Mouse (Mus musculus) MEL (cell line): ENCODE data around the gene Lemd1.

Source experiments
- EP300 ChIP-seq, 2 experiments: IDR thresholded peaks; 2 replicates each; pipeline ENCODE4 v1.6.1; 2011; ENCODE audit warnings: improper control_type of control experiment in 2 of 2, low read length in 2 of 2, low read depth in 1 of 2, mild to moderate bottlenecking in 1 of 2
- KAT2A ChIP-seq: conservative IDR thresholded peaks from 2 replicates; pipeline ENCODE4 v1.6.1; 2012; ENCODE audit warnings: low read depth, low read length, improper control_type of control experiment, inconsistent platforms
- MAX ChIP-seq: IDR thresholded peaks from 2 replicates; pipeline ENCODE4 v1.6.1; 2011; ENCODE audit warnings: low read length, improper control_type of control experiment
- POLR2A ChIP-seq, 2 experiments: IDR thresholded peaks; 2 replicates each; pipeline ENCODE4 v1.6.1; 2011 to 2012; ENCODE audit warnings: low read length in 2 of 2, mild to moderate bottlenecking in 2 of 2, control low read depth in 1 of 2, improper control_type of control experiment in 1 of 2, low read depth in 1 of 2, moderate library complexity in 1 of 2; ENCODE audit not compliant: control insufficient read depth in 1 of 2, insufficient read depth in 1 of 2, poor library complexity in 1 of 2
- TBP ChIP-seq: IDR thresholded peaks from 2 replicates; pipeline ENCODE4 v1.8.0; 2011; ENCODE audit warnings: low read depth, low read length, improper control_type of control experiment

DNA sequence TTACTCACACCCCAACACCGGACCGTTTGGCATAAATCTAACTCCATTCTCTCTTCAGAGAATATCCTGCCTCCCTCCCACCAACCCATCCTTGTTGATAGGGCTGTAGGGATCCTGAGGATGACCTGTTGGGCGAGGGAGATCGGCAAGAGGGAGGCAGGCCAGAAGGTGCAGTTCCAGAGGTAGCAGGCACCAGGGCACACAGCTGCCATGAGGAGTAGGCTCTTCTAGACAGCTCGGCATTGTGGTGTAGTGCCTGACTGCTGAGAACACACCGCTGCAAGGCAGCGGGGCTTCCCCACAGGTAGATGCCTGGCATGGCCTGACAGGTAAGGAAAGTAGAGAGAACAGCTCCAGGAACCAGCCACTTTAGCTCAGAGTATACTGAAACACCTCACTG, 33.4 kb upstream of the Lemd1 start:
- TF ChIP-seq KAT2A (no peak), POLR2A (IDR thresholded peaks at IDR 0.05; ENCODE audit: control insufficient read depth in 1 of 2, insufficient read depth in 1 of 2, low read depth in 1 of 2, low read length in 2 of 2, poor library complexity in 1 of 2) (no peak), EP300 (IDR thresholded peaks at IDR 0.05; ENCODE audit: low read depth in 1 of 2, low read length in 2 of 2) (no peak), MAX (no peak), TBP (no peak)
